ENCODE assay signal across 28 mouse cellular contexts in the genomic region with DNA sequence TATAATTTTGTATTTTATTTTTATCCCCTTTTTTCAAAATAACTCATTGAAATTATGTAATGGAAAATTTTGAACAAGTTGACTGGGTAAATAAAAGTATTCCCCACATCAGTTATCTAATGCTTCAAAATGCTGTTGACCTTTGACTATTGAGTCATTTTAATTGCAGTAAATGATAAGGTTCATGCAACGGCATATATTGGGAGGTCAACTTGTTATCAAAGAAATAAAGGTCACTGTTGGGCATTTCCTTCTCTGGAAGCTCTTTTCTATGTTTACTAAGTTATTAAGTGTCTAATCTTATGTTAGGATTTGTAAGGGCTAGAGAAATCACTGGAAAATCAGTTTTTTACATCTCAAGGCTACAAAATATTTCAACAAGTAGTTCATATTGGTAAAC. TPM values are rescaled to one million over a fixed set of nuclear protein-coding genes. Genes with fewer than 3 reads are reported as not detected.
A peak's percentile ranks its signal among the peaks of the same experiment; 100 is the strongest.
DNase-seq lines count a peak whose midpoint lies in the region; ATAC-seq and TF ChIP-seq lines count a peak whose summit lies in the region.
"Had no signal": no experiment of that assay in that cellular context is flagged by ENCODE, and none has a peak within 500 bp of the region (broad histone marks: within the 10 kb centered on the region; RNA-seq: fewer than 3 reads in every experiment).

No protein-coding gene starts in this region.

- no peak overlapping the region for H3K9ac ChIP-seq in liver, adult 2 months (ENCODE audit: low read depth, low read length)
- H3K9ac ChIP-seq in liver, embryonic 12.5 days, result no peak overlapping the region
- no peak overlapping the region for H3K9ac ChIP-seq in intestine, embryonic 15.5 days
- no peak overlapping the region for H3K9ac ChIP-seq in intestine, embryonic 16.5 days (ENCODE audit: low read depth, low read length)
- H3K9ac ChIP-seq in intestine, postnatal 0 days (ENCODE audit: low read depth, low read length), result no peak overlapping the region

- peak; percentile 4 for DNase-seq in liver, adult 2 months (ENCODE audit: extremely low read depth, low read depth, low spot score)
- no peak for DNase-seq in lung, adult 18-20 months
- no peak for DNase-seq in embryo, embryonic 11 days
- no peak for DNase-seq in ovary, postnatal 36 days (ENCODE audit: low spot score)
- DNase-seq: adrenal gland, adult 2 months; adrenal gland, adult 8-10 months; adrenal gland, postnatal 10 days; adrenal gland, postnatal 14 days; adrenal gland, postnatal 25 days; adrenal gland, postnatal 36 days; B cell, adult 2 months; cerebellum, adult 11 months; cerebellum, adult 11-12 months had no signal

- H3K4me1 ChIP-seq in liver, adult 2 months (ENCODE audit: control insufficient read depth, insufficient read depth, low read length), result no peaks in the 10 kb centered on the region
- no peaks in the 10 kb centered on the region for H3K4me1 ChIP-seq in liver, embryonic 12.5 days
- no peaks in the 10 kb centered on the region for H3K4me1 ChIP-seq in intestine, embryonic 15.5 days (replicated peaks)
- H3K4me1 ChIP-seq in intestine, embryonic 16.5 days (ENCODE audit: control insufficient read depth, insufficient read depth, low read length), result no peaks in the 10 kb centered on the region
- H3K4me1 ChIP-seq in intestine, postnatal 0 days (replicated peaks; ENCODE audit: control insufficient read depth, insufficient read depth, low read length), result no peaks in the 10 kb centered on the region

- no peak for ATAC-seq in liver, embryonic 12.5 days
- peak; percentile 65 for ATAC-seq in intestine, embryonic 15.5 days
- ATAC-seq in intestine, embryonic 16.5 days, result peak; percentile 77; the same call in 1 of the 2 replicates
- peak; percentile 63; the same call in 1 of the 2 replicates for ATAC-seq in intestine, postnatal 0 days
- ATAC-seq: activated CD4-positive, CD25-positive, alpha-beta regulatory T cell, adult 4 months; CD4-positive, CD25-positive, alpha-beta regulatory T cell, adult 4 months; Patski had no signal

- no peak overlapping the region for H3K4me3 ChIP-seq in liver, adult 2 months (ENCODE audit: insufficient read depth, low read depth, low read length)
- H3K4me3 ChIP-seq in liver, embryonic 12.5 days, result no peak overlapping the region
- no peak overlapping the region for H3K4me3 ChIP-seq in intestine, embryonic 15.5 days (replicated peaks)
- H3K4me3 ChIP-seq in intestine, embryonic 16.5 days (ENCODE audit: low read length), result no peak overlapping the region
- no peak overlapping the region for H3K4me3 ChIP-seq in intestine, postnatal 0 days (ENCODE audit: low read depth, low read length)

- no peak overlapping the region for H3K4me2 ChIP-seq in liver, embryonic 12.5 days
- no peak overlapping the region for H3K4me2 ChIP-seq in intestine, embryonic 15.5 days (replicated peaks)
- no peak overlapping the region for H3K4me2 ChIP-seq in intestine, embryonic 16.5 days (ENCODE audit: low read depth, low read length)
- H3K4me2 ChIP-seq in intestine, postnatal 0 days (replicated peaks; ENCODE audit: low read depth), result no peak overlapping the region

- H3K79me2 ChIP-seq in liver, adult 2 months (ENCODE audit: control insufficient read depth, insufficient read depth, low read length), result no peaks in the 10 kb centered on the region

- no peaks in the 10 kb centered on the region for H3K9me3 ChIP-seq in liver, embryonic 12.5 days (replicated peaks)
- H3K9me3 ChIP-seq in intestine, embryonic 15.5 days, result no peaks in the 10 kb centered on the region
- no peaks in the 10 kb centered on the region for H3K9me3 ChIP-seq in intestine, embryonic 16.5 days (ENCODE audit: control insufficient read depth, low read length)
- H3K9me3 ChIP-seq in intestine, postnatal 0 days (ENCODE audit: control insufficient read depth), result no peaks in the 10 kb centered on the region
- H3K9me3 ChIP-seq: G1E had no signal

- H3K36me3 ChIP-seq in liver, adult 2 months (ENCODE audit: control insufficient read depth, insufficient read depth, low read length), result no peaks in the 10 kb centered on the region
- H3K36me3 ChIP-seq in liver, embryonic 12.5 days, result no peaks in the 10 kb centered on the region
- H3K36me3 ChIP-seq in intestine, embryonic 15.5 days, result no peaks in the 10 kb centered on the region
- H3K36me3 ChIP-seq in intestine, embryonic 16.5 days (ENCODE audit: control insufficient read depth, insufficient read depth, low read length), result no peaks in the 10 kb centered on the region
- no peaks in the 10 kb centered on the region for H3K36me3 ChIP-seq in intestine, postnatal 0 days (ENCODE audit: control insufficient read depth, insufficient read depth)
- H3K36me3 ChIP-seq: G1E had no signal

- no peaks in the 10 kb centered on the region for H3K27me3 ChIP-seq in liver, adult 2 months (ENCODE audit: control insufficient read depth, insufficient read depth, low read length)
- H3K27me3 ChIP-seq in liver, embryonic 12.5 days (replicated peaks), result no peaks in the 10 kb centered on the region
- H3K27me3 ChIP-seq in intestine, embryonic 15.5 days (replicated peaks), result no peaks in the 10 kb centered on the region
- no peaks in the 10 kb centered on the region for H3K27me3 ChIP-seq in intestine, embryonic 16.5 days (replicated peaks; ENCODE audit: control insufficient read depth, insufficient read depth, low read length)
- no peaks in the 10 kb centered on the region for H3K27me3 ChIP-seq in intestine, postnatal 0 days (replicated peaks; ENCODE audit: control insufficient read depth, insufficient read depth, low read length)
- H3K27me3 ChIP-seq: CH12.LX had no signal

- H3K27ac ChIP-seq in liver, adult 2 months (replicated peaks; ENCODE audit: insufficient read depth, low read depth, low read length), result no peak overlapping the region
- no peak overlapping the region for H3K27ac ChIP-seq in liver, embryonic 12.5 days
- no peak overlapping the region for H3K27ac ChIP-seq in intestine, embryonic 15.5 days
- no peak overlapping the region for H3K27ac ChIP-seq in intestine, embryonic 16.5 days (ENCODE audit: low read length)
- H3K27ac ChIP-seq in intestine, postnatal 0 days (ENCODE audit: low read depth, low read length), result no peak overlapping the region

- TF ChIP-seq CTCF in liver, adult 2 months (IDR thresholded peaks at IDR 0.05; ENCODE audit: low read depth, low read length), result no peak
- TF ChIP-seq CTCF in intestine, postnatal 0 days (IDR thresholded peaks at IDR 0.05; ENCODE audit: low read depth), result no peak

- 24% methylated on average over 1 of the region's 1 CpGs for WGBS in liver, adult 2 months
- 65% methylated on average over 1 of the region's 1 CpGs for WGBS in liver, embryonic 12.5 days (ENCODE audit: insufficient replicate concordance)
- whole genome bisulfite sequencing in intestine, embryonic 15.5 days, result 68% methylated on average over 1 of the region's 1 CpGs
- WGBS in intestine, embryonic 16.5 days, result 60% methylated on average over 1 of the region's 1 CpGs
- 48% methylated on average over 1 of the region's 1 CpGs for WGBS in intestine, postnatal 0 days

- TF ChIP-seq POLR2A in liver, adult 2 months (IDR thresholded peaks at IDR 0.05; ENCODE audit: extremely low read depth, insufficient read depth, low read length), result no peak

RNA-seq across cellular contexts. Expression of a gene that starts 31.0 kb away (rescaled TPM):
- total RNA-seq in liver, adult 2 months (2014; rRNA removed), result not detected in 2 replicates
- polyA plus RNA-seq in liver, adult 2 months (2012; rRNA removed), result not detected in 2 replicates
- polyA plus RNA-seq in liver, embryonic 12.5 days (2016; fragmentation: Nextera tagmentation; extraction: Ambion mirVana), result not detected in 2 replicates
- not detected in 2 replicates for polyA plus RNA-seq in intestine, embryonic 15.5 days (2015; fragmentation: Nextera tagmentation; extraction: Ambion mirVana)
- polyA plus RNA-seq in intestine, embryonic 16.5 days (2015; fragmentation: Nextera tagmentation; extraction: Ambion mirVana), result not detected in 2 replicates
- polyA plus RNA-seq in intestine, postnatal 0 days (2015; fragmentation: Nextera tagmentation; extraction: Ambion mirVana), result not detected in 2 replicates
- total RNA-seq: adrenal gland, adult 18-20 months; adrenal gland, adult 2 months; adrenal gland, adult 8-10 months; adrenal gland, postnatal 10 days; adrenal gland, postnatal 14 days; adrenal gland, postnatal 25 days; adrenal gland, postnatal 36 days; adrenal gland, postnatal 4 days; CH12.LX; ES-E14; G1E; MEL had no signal
- polyA plus RNA-seq: activated CD4-positive, CD25-positive, alpha-beta regulatory T cell, adult 4 months; adrenal gland, adult 2 months; brain, embryonic 14.5 days; C2C12; CD4-positive, CD25-positive, alpha-beta regulatory T cell, adult 4 months; G1E had no signal

RNA-seq across cellular contexts. Expression of a gene that starts 57.5 kb away (rescaled TPM):
- not detected in 2 replicates for total RNA-seq in liver, adult 2 months (2014; rRNA removed)
- polyA plus RNA-seq in liver, adult 2 months (2012; rRNA removed), result not detected in 2 replicates
- polyA plus RNA-seq in liver, embryonic 12.5 days (2016; fragmentation: Nextera tagmentation; extraction: Ambion mirVana), result not detected in 2 replicates
- polyA plus RNA-seq in intestine, embryonic 15.5 days (2015; fragmentation: Nextera tagmentation; extraction: Ambion mirVana), result 2.3 and 3.0 TPM in 2 replicates
- 7.4 and 13.6 TPM in 2 replicates for polyA plus RNA-seq in intestine, embryonic 16.5 days (2015; fragmentation: Nextera tagmentation; extraction: Ambion mirVana)
- polyA plus RNA-seq in intestine, postnatal 0 days (2015; fragmentation: Nextera tagmentation; extraction: Ambion mirVana), result 74.9 and 83.8 TPM in 2 replicates
- total RNA-seq: adrenal gland, adult 18-20 months; adrenal gland, adult 2 months; adrenal gland, adult 8-10 months; adrenal gland, postnatal 10 days; adrenal gland, postnatal 14 days; adrenal gland, postnatal 25 days; adrenal gland, postnatal 36 days; adrenal gland, postnatal 4 days; CH12.LX; ES-E14; G1E; MEL had no signal
- polyA plus RNA-seq: activated CD4-positive, CD25-positive, alpha-beta regulatory T cell, adult 4 months; adrenal gland, adult 2 months; brain, embryonic 14.5 days; C2C12; CD4-positive, CD25-positive, alpha-beta regulatory T cell, adult 4 months; G1E; Patski had no signal
